Mouse (Mus musculus): Measurements from ENCODE around the gene Ppp1r2. TPM values are rescaled to one million over a fixed set of nuclear protein-coding genes. Genes with fewer than 3 reads are reported as not detected.

The Ppp1r2 gene
- total RNA-seq, 2 experiments from 2014 or later, result 128 to 132 TPM

- DNase-seq, result peak; percentile 95
Measured at GRCm38 (mm10) chr16:31290281-31290680, 15.2 kb upstream of the Ppp1r2 start.

- DNase-seq, result no peak
Measured at GRCm38 (mm10) chr16:31287712-31288111, 12.6 kb upstream of the Ppp1r2 start.

GRCm38 (mm10) chr16:31286801-31287488 is 11.9 kb upstream of the Ppp1r2 start:
- DNase-seq, result no peak

- peak; percentile 65 for DNase-seq
Measured at GRCm38 (mm10) chr16:31281981-31282380, 6.9 kb upstream of the Ppp1r2 start.

DNA sequence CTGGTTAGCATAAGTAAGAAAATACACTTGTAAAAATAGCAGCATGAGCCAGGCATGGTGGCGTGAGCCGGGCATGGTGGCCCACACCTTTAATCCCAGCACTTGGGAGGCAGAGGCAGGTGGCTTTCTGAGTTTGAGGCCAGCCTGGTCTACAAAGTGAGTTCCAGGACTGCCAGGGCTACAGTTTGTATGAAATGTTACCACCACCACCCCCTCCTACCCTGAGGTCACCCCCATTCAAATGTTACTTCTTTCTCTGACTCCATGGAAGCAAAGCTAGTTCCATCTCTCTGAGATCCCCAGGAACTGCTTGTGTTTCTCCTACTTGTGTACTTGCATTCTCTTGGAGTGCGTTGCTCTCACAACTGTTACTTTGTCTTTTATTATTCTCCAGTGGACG is 5.1 kb upstream of the Ppp1r2 start:
- DNase-seq, result no peak

DNA sequence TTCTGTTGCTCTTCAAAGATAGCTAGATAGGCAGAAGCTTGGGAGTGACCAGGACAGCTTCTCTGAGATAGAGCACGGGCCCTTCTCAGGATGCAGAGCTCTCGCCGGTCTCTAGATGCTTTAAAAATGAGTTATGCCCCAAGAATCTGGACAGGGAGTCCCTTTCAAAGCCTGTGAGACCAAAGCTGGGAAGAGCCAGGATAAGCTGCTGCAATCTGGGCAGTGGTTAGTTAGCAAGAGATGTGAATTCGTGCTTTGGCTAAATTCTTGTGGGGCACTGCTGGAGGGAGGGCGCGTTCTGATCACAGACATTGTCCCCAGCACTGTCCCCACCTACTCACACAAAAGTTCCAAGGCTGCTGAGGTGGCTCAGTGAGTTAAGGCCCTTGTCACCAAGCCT is 3.5 kb upstream of the Ppp1r2 start:
- DNase-seq, result no peak

DNA sequence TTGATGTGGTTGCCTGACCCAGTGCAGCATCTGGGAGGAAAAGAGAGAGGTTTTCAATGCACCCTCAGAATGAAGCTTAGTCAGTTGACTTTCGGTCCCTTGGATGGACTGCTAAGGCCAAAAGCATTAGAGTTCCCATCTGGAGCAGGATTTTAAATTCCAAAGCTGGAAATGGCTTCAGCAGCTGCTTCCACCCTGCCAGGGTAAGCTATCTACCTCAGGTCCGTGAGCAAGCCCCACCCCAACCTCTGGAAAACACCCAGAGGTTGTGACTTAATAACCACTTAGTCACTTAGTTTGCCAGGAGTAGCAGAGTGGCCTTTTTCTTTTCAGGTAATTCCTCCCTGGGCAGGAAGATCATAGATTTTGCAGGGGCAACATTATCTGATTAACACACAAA is 3.0 kb upstream of the Ppp1r2 start:
- peak; percentile 24 for DNase-seq

GRCm38 (mm10) chr16:31276962-31277361 is 1.9 kb upstream of the Ppp1r2 start:
- DNase-seq, result peak; percentile 37

DNA sequence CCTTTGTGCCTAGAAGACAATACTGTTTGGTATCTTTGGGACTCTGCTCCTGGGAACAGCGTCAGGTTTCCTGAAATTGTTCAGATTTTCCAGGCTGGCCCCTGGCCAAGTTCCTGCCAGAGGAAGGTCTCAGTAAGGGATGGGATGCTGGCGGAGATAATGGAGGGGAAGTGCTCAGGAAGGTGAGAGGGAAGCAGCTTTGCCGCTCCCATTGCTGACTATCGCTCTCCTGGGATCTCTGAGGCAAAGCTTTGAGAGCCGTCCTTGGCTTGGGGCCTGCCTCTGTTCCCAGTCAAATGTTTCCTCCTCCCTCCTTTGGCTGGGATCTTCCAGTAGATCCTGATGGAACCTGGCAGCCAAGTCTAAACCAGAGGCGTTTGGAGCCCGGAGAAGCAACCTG is 1.5 kb upstream of the Ppp1r2 start:
- peak; percentile 85 for DNase-seq

- DNase-seq, result no peak
Measured at GRCm38 (mm10) chr16:31274084-31274483, 993 bp downstream of the Ppp1r2 start.

- no peak for DNase-seq
Measured at GRCm38 (mm10) chr16:31266692-31267091, 8.4 kb downstream of the Ppp1r2 start.

GRCm38 (mm10) chr16:31256151-31256550 is 18.9 kb downstream of the Ppp1r2 start:
- DNase-seq, result no peak

DNA sequence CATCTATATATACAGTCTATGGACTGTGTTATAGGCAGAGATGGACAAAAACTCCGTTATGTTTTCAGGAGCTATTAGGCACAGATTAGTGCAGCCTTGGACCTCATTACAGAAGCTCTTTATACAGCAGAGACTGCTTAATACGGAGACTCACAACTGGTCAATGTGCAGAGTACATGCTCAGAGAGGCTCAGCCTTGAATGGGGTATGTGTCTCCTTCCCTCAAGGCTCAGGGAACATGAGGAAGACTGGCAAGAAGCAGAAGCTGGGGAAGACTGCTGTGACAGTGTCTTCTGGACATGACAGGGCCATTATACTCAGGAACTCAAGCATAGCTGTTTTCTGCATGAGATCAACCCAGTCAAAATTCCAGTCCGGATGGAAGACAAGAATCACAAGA is 19.4 kb downstream of the Ppp1r2 start:
- no peak for DNase-seq

- no peak for DNase-seq
Measured at GRCm38 (mm10) chr16:31249401-31249800, 25.7 kb downstream of the Ppp1r2 start.

- no peak for DNase-seq
Measured at GRCm38 (mm10) chr16:31248717-31249116, 26.4 kb downstream of the Ppp1r2 start.

DNA sequence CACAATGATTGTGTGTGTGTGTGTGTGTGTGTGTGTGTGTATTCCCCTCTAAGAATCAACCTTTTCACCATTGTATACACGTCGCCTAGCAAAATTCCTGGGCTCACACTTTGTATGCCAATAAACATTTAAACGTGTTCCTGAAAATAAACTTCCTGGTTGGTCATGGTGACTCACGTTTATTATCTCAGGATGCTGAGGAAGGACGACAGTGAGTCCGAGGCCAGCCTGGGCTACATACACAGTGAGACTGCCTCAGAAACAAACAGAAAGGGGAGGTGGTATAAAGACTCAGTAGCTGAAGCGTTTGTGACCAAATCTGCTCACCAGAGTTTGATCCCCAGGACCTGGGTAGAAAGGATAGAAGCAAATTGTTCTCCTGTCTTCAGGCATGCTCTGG is 27.6 kb downstream of the Ppp1r2 start:
- DNase-seq, result no peak

GRCm38 (mm10) chr16:31244053-31244452 is 31.0 kb downstream of the Ppp1r2 start:
- no peak for DNase-seq

DNA sequence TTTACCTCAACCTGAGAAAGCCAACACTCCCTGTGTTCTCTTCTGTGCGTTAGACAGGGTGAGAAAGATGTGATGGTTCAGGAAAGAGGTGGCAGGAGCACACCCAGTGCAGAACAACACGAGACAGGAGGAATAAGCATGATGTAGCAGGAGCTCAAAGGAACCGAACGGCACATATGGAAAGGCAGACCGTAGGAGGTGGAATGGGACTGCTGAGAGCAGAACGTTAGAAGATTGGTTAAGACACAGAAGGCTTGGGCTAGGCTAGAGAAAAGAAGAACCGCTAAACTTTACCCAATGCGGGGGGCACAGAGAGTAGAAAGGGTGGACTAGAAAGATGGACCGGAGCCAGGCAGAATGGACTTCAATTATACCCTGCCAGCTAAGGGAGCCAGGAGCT is 33.6 kb downstream of the Ppp1r2 start:
- DNase-seq, result no peak

GRCm38 (mm10) chr16:31240569-31240968 is 34.5 kb downstream of the Ppp1r2 start:
- no peak for DNase-seq

GRCm38 (mm10) chr16:31238281-31238680 is 36.8 kb downstream of the Ppp1r2 start:
- no peak for DNase-seq

DNA sequence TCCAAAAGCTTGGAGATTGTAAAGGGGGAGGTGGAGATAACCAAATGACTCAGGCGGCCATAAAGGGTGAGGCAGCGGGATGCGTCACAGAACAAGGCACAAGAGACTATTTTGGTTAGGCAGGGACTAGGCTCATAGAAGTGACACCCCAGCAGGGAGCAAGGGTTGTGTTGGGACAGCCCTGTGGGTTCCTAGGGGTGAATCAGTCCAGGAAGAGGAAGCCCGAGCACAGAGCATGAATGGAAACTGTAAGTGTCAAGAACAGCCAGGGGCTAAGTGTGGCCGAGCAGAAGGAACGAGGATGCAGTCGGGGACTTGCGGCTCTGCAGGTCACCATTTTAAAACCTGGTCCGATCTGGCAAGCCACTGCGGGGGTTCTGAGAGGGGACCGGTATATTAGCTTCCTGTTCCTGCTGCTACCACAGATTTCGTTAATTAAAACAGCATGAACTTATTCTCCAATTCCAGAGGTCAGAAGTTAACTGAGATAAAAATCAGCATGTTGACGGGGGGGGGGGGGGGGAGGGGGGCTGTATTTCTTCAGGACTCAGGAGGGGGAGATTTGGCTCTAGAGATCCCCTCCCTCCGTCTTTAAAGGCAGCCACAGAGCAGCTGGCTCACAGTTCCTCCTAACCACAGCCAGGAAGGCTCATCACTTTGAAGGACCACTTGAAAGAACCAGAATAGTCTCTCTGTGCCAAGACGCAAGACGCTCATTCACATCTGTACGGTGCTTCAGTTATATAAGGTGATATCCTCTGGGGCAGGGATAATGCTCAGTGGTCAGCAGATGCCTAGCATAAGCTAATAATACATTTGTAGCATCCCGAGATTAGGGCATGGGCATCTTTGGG is 39.4 kb downstream of the Ppp1r2 start:
- DNase-seq, result no peak

- no peak for DNase-seq
Measured at GRCm38 (mm10) chr16:31234808-31235456, 40.1 kb downstream of the Ppp1r2 start.

DNA sequence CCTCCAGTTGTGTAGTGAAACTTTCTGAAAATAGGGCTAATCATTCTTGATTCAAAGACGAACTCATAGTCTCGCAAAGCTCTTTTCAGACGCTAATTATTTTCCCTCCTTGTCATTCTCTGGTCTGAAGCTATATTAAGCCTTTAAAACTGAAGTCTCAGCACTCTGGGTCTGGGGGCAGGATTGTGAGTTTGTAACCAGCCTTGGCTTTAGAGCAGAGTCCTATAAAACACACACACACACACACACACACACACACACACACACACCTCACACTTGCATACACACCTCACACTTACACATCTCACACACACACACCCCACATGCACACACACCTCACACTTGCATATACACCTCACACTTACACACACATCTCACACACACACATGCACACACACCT is 40.7 kb downstream of the Ppp1r2 start:
- DNase-seq, result no peak
